Mouse (Mus musculus): ENCODE results near the gene Pfkm. TPM values are rescaled to one million over a fixed set of nuclear protein-coding genes. Genes with fewer than 3 reads are reported as not detected.
A peak's percentile ranks its signal among the peaks of the same experiment; 100 is the strongest.

The Pfkm gene
- polyA plus RNA-seq, 1 experiment from 2014 or later = 66.5 TPM

GRCm38 (mm10) chr15:98074521-98074920 lies 17.9 kb upstream of the Pfkm start:
- ATAC-seq (ENCODE audit: low read depth) = no peak
- Histone ChIP-seq H3K9me3 (no peaks in the 10 kb centered on the region), H3K9ac (no peak overlapping the region), H3K4me2 (no peak overlapping the region), H3K27me3 (no peaks in the 10 kb centered on the region), H3K4me3 (no peak overlapping the region), H3K4me1 (replicated peaks) (no peaks in the 10 kb centered on the region), H3K27ac (replicated peaks) (no peak overlapping the region), H3K36me3 (peaks cover 81% of the 10 kb centered on the region)
- WGBS = 93% methylated on average over 8 of the region's 8 CpGs

GRCm38 (mm10) chr15:98075034-98075433 lies 17.4 kb upstream of the Pfkm start:
- Histone ChIP-seq H3K9ac (no peak overlapping the region), H3K36me3 (peaks cover 78% of the 10 kb centered on the region)
- 87% methylated on average over 16 of the region's 16 CpGs for WGBS

DNA sequence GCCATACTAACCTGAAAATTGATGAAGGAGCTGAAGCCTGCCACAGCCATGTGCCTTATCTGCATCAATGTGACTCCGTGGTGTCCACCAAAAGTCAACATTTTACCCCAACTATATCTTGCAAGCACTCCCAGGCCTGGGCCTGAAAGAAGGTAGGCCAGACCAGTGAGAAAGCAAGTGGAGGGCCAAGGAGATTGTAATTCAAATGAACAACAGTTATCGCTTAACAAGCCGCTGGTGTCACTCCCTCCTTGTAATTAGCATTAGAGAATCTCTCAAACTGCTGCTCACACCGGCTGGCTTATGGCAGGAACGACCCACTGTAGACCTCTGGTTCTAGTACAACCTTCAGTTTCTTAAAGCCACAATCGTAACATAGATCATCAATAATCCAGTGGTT lies 15.5 kb upstream of the Pfkm start:
- no peak for ATAC-seq (ENCODE audit: low read depth)
- Histone ChIP-seq H3K9me3 (no peaks in the 10 kb centered on the region), H3K4me2 (no peak overlapping the region), H3K27me3 (no peaks in the 10 kb centered on the region), H3K9ac (no peak overlapping the region), H3K4me3 (no peak overlapping the region), H3K27ac (replicated peaks) (no peak overlapping the region), H3K4me1 (replicated peaks) (no peaks in the 10 kb centered on the region), H3K36me3 (peaks cover 72% of the 10 kb centered on the region)
- WGBS = 87% methylated on average over 6 of the region's 6 CpGs

More at GRCm38 (mm10) chr15:98075034-98075433, 17.4 kb upstream of the Pfkm start:
- H3K4me3 ChIP-seq = no peak overlapping the region
- no peak overlapping the region for H3K4me2 ChIP-seq
- ATAC-seq (ENCODE audit: low read depth) = no peak
- H3K4me1 ChIP-seq (replicated peaks) = no peaks in the 10 kb centered on the region
- no peaks in the 10 kb centered on the region for H3K27me3 ChIP-seq
- no peaks in the 10 kb centered on the region for H3K9me3 ChIP-seq
- H3K27ac ChIP-seq (replicated peaks) = no peak overlapping the region

- H3K4me3 ChIP-seq = no peak overlapping the region
- H3K9me3 ChIP-seq = no peaks in the 10 kb centered on the region
- H3K4me2 ChIP-seq = no peak overlapping the region
- H3K27ac ChIP-seq (replicated peaks) = no peak overlapping the region
- H3K9ac ChIP-seq = no peak overlapping the region
- no peaks in the 10 kb centered on the region for H3K27me3 ChIP-seq
- peaks cover 17% of the 10 kb centered on the region for H3K36me3 ChIP-seq
- peaks cover 23% of the 10 kb centered on the region for H3K4me1 ChIP-seq (replicated peaks)
- 100% methylated on average over 1 of the region's 1 CpGs for WGBS
- ATAC-seq (ENCODE audit: low read depth) = no peak
Measured at GRCm38 (mm10) chr15:98088889-98089288, 3.5 kb upstream of the Pfkm start.

- 77% methylated on average over 9 of the region's 9 CpGs for WGBS
- ATAC-seq (ENCODE audit: low read depth) = no peak
- Histone ChIP-seq H3K27ac (replicated peaks) (no peak overlapping the region), H3K4me3 (no peak overlapping the region), H3K36me3 (peaks cover 10% of the 10 kb centered on the region), H3K4me1 (replicated peaks) (peaks cover 25% of the 10 kb centered on the region), H3K27me3 (no peaks in the 10 kb centered on the region), H3K4me2 (no peak overlapping the region), H3K9ac (no peak overlapping the region), H3K9me3 (no peaks in the 10 kb centered on the region)
Measured at GRCm38 (mm10) chr15:98089421-98090183, 2.8 kb upstream of the Pfkm start.

DNA sequence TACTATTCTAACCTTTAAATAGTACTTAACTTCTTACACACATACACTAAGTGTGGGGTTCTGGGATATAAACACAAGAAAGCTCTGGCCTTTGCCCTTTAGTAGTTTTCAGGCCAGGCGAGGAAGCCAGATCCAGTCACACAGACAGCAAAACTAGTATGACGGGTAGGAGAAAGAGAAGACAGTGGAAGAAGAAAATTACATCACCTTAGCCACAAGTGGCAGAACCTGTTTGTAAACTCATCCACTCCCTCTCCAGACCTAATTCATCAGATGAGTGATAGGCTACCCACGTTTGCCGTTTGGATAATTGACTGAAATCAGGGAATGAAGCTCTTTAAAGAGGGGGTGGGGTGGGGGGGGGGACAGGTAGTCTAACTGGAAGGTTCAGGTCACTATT lies 548 bp upstream of the Pfkm start:
- Histone ChIP-seq H3K27me3 (no peaks in the 10 kb centered on the region), H3K9ac (peak overlapping the region; percentile 91), H3K4me2 (peak overlapping the region; percentile 79), H3K4me1 (replicated peaks) (peaks cover 25% of the 10 kb centered on the region), H3K4me3 (peak overlapping the region; percentile 88), H3K36me3 (no peaks in the 10 kb centered on the region), H3K9me3 (no peaks in the 10 kb centered on the region), H3K27ac (replicated peaks) (no peak overlapping the region)
- WGBS = 32% methylated on average over 4 of the region's 4 CpGs
- no peak for ATAC-seq (ENCODE audit: low read depth)

GRCm38 (mm10) chr15:98093121-98094011 lies 977 bp downstream of the Pfkm start, which contains the start of gene Senp1:
Senp1 (minus strand) TSS chr15:98093744.
- Histone ChIP-seq H3K27me3 (no peaks in the 10 kb centered on the region), H3K4me3 (peak within 1 kb of the TSS; percentile 88), H3K4me1 (replicated peaks) (peaks cover 25% of the 10 kb centered on the region), H3K27ac (replicated peaks) (peak within 1 kb of the TSS; percentile 94), H3K36me3 (no peaks in the 10 kb centered on the region), H3K9ac (peak within 1 kb of the TSS; percentile 91), H3K4me2 (peak within 1 kb of the TSS; percentile 79), H3K9me3 (no peaks in the 10 kb centered on the region)
- under 1% methylated on average over 47 of the region's 58 CpGs for WGBS
- peak; percentile 91 for ATAC-seq (ENCODE audit: low read depth)

DNA sequence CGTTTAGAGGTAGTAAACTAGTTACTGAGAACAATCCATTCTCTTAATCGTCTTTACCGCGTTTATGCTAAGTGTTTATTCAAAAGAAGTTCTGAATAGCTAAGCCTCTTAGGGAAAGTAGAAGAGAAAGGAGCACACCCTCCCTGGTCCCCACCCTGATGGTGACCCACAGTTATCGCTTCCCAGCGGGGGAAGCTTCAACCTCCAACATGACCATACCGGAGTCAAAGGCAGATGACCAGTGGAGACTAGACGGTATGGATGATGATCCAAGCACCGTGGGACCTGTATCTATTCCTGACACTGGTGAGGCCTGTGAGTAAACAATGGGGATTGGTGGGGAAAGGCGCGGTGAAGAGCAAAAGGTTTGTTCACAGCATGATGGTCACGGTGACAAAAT lies 2.5 kb downstream of the Pfkm start:
- Histone ChIP-seq H3K4me1 (replicated peaks) (peaks cover 25% of the 10 kb centered on the region), H3K9ac (no peak overlapping the region), H3K4me3 (no peak overlapping the region), H3K36me3 (no peaks in the 10 kb centered on the region), H3K9me3 (no peaks in the 10 kb centered on the region), H3K27me3 (no peaks in the 10 kb centered on the region), H3K4me2 (no peak overlapping the region), H3K27ac (replicated peaks) (no peak overlapping the region)
- WGBS = 86% methylated on average over 12 of the region's 12 CpGs
- ATAC-seq (ENCODE audit: low read depth) = no peak

DNA sequence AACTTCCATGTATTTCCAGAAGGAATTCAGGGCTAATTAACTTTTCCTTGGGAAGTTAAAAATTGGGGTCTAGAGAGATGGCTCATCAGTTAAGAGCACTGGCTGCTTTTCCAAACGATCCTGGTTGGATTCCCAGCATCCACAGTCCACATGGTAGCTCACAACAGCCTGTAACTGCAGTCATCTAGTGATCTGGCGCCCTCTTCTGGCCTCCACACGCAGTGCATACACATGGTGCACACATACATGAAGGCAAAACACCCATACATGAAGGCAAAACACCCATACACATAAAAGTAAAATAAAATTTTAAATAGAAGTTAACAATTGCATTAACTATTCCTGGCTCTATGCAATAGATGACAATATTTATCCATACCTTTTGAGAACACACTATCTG lies 4.6 kb downstream of the Pfkm start:
- no peak overlapping the region for H3K4me3 ChIP-seq
- no peak overlapping the region for H3K9ac ChIP-seq
- H3K4me2 ChIP-seq = no peak overlapping the region
- 55% methylated on average over 3 of the region's 3 CpGs for WGBS
- no peak for ATAC-seq (ENCODE audit: low read depth)
- H3K9me3 ChIP-seq = no peaks in the 10 kb centered on the region
- H3K4me1 ChIP-seq (replicated peaks) = peaks cover 12% of the 10 kb centered on the region
- H3K27me3 ChIP-seq = no peaks in the 10 kb centered on the region
- no peaks in the 10 kb centered on the region for H3K36me3 ChIP-seq
- no peak overlapping the region for H3K27ac ChIP-seq (replicated peaks)

GRCm38 (mm10) chr15:98098519-98098918 lies 6.1 kb downstream of the Pfkm start:
- Histone ChIP-seq H3K27ac (replicated peaks) (no peak overlapping the region), H3K9me3 (no peaks in the 10 kb centered on the region), H3K4me2 (no peak overlapping the region), H3K36me3 (no peaks in the 10 kb centered on the region), H3K9ac (no peak overlapping the region), H3K27me3 (no peaks in the 10 kb centered on the region), H3K4me1 (replicated peaks) (peaks cover 5% of the 10 kb centered on the region), H3K4me3 (no peak overlapping the region)
- 92% methylated on average over 9 of the region's 9 CpGs for WGBS
- ATAC-seq (ENCODE audit: low read depth) = no peak

DNA sequence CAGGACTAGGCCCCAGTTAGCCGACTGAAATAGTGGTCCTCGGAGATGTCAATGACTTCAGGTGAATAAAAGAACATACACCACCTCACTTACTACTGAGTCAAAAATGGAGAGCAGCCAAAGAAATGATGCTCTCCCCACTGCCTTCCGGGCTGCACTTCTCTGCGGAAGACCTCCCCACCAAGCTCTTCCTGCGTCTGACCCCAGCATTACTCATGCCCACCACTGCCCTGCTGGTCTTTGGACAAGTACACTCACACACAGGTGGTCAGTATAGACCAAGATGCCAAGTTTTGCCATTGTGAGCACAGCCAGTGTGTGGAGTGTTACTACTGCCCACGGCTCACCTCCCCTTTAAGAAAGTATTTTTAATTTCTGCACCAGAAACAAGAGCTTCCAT lies 10.0 kb downstream of the Pfkm start:
- Histone ChIP-seq H3K4me1 (replicated peaks) (no peaks in the 10 kb centered on the region; the same call in 1 of the 2 replicates), H3K9ac (no peak overlapping the region), H3K27me3 (0 out of 2 replicates have a peak, but pooled peaks cover 3% of the 10 kb centered on the region), H3K27ac (replicated peaks) (no peak overlapping the region), H3K36me3 (no peaks in the 10 kb centered on the region), H3K9me3 (no peaks in the 10 kb centered on the region), H3K4me3 (no peak overlapping the region), H3K4me2 (no peak overlapping the region)
- 86% methylated on average over 6 of the region's 6 CpGs for WGBS
- ATAC-seq (ENCODE audit: low read depth) = no peak

- Histone ChIP-seq H3K4me1 (replicated peaks) (peaks cover 26% of the 10 kb centered on the region), H3K4me2 (no peak overlapping the region), H3K9me3 (no peaks in the 10 kb centered on the region), H3K36me3 (no peaks in the 10 kb centered on the region), H3K9ac (no peak overlapping the region), H3K27ac (replicated peaks) (no peak overlapping the region), H3K4me3 (no peak overlapping the region), H3K27me3 (0 out of 2 replicates have a peak, but pooled peaks cover 3% of the 10 kb centered on the region)
- 85% methylated on average over 6 of the region's 6 CpGs for WGBS
- no peak for ATAC-seq (ENCODE audit: low read depth)
Measured at GRCm38 (mm10) chr15:98106506-98106905, 14.1 kb downstream of the Pfkm start.
